Comparison of ENCODE assay signal across 10 mouse cellular contexts in the genomic region with DNA sequence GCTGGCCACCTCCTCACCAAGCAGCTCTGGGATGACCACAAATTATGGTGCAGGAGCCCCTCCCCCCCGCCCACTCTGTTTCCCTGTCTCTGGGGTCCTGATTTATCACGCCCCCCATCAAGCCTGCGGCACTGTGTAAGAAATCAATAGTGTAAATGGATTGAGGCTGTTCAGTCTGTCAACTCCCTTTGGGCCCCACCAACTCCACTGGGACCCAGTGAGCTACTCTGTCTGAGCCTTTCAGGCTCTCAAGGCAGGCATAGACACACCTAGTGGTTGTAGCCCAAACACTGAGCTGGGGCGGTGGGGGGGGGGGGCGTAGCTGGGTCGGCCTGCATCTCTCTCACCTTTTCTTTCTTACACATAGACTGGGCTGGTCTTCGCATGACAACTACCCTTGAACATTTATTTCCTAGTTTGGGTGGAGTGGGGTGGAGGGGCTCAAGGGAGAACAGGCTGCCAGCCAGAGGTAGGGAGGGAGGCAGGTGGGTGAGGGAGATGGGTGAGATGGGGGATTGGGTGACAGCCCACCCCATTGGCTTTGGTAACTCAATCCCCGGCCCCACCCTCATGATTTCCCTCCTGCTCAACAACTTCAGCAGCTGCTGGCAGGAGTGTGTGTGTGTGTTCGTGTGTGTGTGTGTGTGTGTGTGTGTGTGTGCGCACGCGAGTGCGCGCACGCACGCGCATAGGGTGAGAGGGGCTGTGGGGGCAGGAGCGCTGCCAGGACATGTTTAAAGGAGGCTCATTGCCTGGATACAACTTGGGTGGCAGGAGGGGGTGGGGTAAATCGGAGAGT. TPM values are rescaled to one million over a fixed set of nuclear protein-coding genes. Genes with fewer than 3 reads are reported as not detected.
DNase-seq lines count a peak whose midpoint lies in the region; ATAC-seq lines count a peak whose summit lies in the region.
"Had no signal": no experiment of that assay in that cellular context is flagged by ENCODE, and none has a peak within 500 bp of the region (broad histone marks: within the 10 kb centered on the region; RNA-seq: fewer than 3 reads in every experiment).

No protein-coding gene starts in this region.

- peak; percentile 19 to 40 for DNase-seq in heart, adult 18-20 months
- no peak for DNase-seq in heart, adult 8-10 months (ENCODE audit: low spot score)
- DNase-seq in CD4-positive helper T cell, adult 2 months (ENCODE audit: low read depth, low spot score), result peak; percentile 42
- DNase-seq in left cerebral cortex, adult 18-20 months (ENCODE audit: low spot score in 2 of 2), result no peak
- no peak for DNase-seq in left cerebral cortex, postnatal 4 days
- DNase-seq in layer of hippocampus, adult 9-10 months (ENCODE audit: low spot score), result no peak

- ATAC-seq in embryonic facial prominence, embryonic 13.5 days (ENCODE audit: insufficient number of reproducible peaks, insufficient read depth, low FRiP score, low TSS enrichment, low read depth), result peak; percentile 4; the same call in 1 of the 2 replicates
- ATAC-seq in limb, embryonic 13.5 days (ENCODE audit: low FRiP score, low read depth), result peak; percentile 6; the same call in 1 of the 2 replicates

- H3K27me3 ChIP-seq in embryonic facial prominence, embryonic 13.5 days, result no peaks in the 10 kb centered on the region
- no peaks in the 10 kb centered on the region for H3K27me3 ChIP-seq in limb, embryonic 13.5 days

- 0 out of 2 replicates have a peak, but pooled peaks cover 5% of the 10 kb centered on the region for H3K36me3 ChIP-seq in embryonic facial prominence, embryonic 13.5 days
- peaks cover 9% of the 10 kb centered on the region for H3K36me3 ChIP-seq in limb, embryonic 13.5 days

- H3K9me3 ChIP-seq in embryonic facial prominence, embryonic 13.5 days, result no peaks in the 10 kb centered on the region
- H3K9me3 ChIP-seq in limb, embryonic 13.5 days, result no peaks in the 10 kb centered on the region

- H3K9ac ChIP-seq in embryonic facial prominence, embryonic 13.5 days, result peak overlapping the region; percentile 55; the same call in 1 of the 2 replicates
- peak overlapping the region; percentile 55 for H3K9ac ChIP-seq in limb, embryonic 13.5 days

- intact Hi-C loops in left cerebral cortex, postnatal 4 days (cut with DNase I), result no loop called here

- peaks cover 95% of the 10 kb centered on the region for H3K4me1 ChIP-seq in embryonic facial prominence, embryonic 13.5 days
- peaks cover 93% of the 10 kb centered on the region for H3K4me1 ChIP-seq in limb, embryonic 13.5 days

- peak overlapping the region; percentile 10 for H3K4me3 ChIP-seq in embryonic facial prominence, embryonic 13.5 days
- peak overlapping the region; percentile 17; the same call in 1 of the 2 replicates for H3K4me3 ChIP-seq in limb, embryonic 13.5 days

- H3K4me2 ChIP-seq in embryonic facial prominence, embryonic 13.5 days, result peak overlapping the region; percentile 90
- peak overlapping the region; percentile 94 for H3K4me2 ChIP-seq in limb, embryonic 13.5 days (replicated peaks)

- 7% methylated on average over 19 of the region's 19 CpGs for WGBS in embryonic facial prominence, embryonic 13.5 days
- 4% methylated on average over 19 of the region's 19 CpGs for WGBS in limb, embryonic 13.5 days

- H3K27ac ChIP-seq in embryonic facial prominence, embryonic 13.5 days, result peak overlapping the region; percentile 91
- H3K27ac ChIP-seq in limb, embryonic 13.5 days, result peak overlapping the region; percentile 91

RNA-seq across cellular contexts. Expression of a gene that starts 4.9 kb away (rescaled TPM):
- total RNA-seq in heart, adult 18-20 months (2021), result 10 to 100 TPM in 1 of 2 experiments, 1 to 10 TPM in 1; 8.7 to 10.1 TPM
- 10 to 100 TPM; 10.8 to 13.5 (median 11.9) TPM for total RNA-seq in heart, adult 8-10 months (2022)
- polyA plus RNA-seq in embryonic facial prominence, embryonic 13.5 days (2015; fragmentation: Nextera tagmentation; extraction: Ambion mirVana), result 39.4 and 44.7 TPM in 2 replicates
- 46.5 and 49.8 TPM in 2 replicates for polyA plus RNA-seq in limb, embryonic 13.5 days (2015; fragmentation: Nextera tagmentation; extraction: Ambion mirVana)
- total RNA-seq in left cerebral cortex, adult 18-20 months (2021), result 10 to 100 TPM; 14.4 to 14.9 TPM
- 10 to 100 TPM; 20.3 to 21.5 TPM for total RNA-seq in left cerebral cortex, postnatal 4 days (2021)

RNA-seq across cellular contexts. Expression of a gene that starts 24.9 kb away (rescaled TPM):
- total RNA-seq in heart, adult 18-20 months (2021), result under 1 TPM; 0.40 to 0.41 TPM
- total RNA-seq in heart, adult 8-10 months (2022), result under 1 TPM; 0.16 to 0.49 (median 0.25) TPM
- 26.9 and 31.5 TPM in 2 replicates for polyA plus RNA-seq in embryonic facial prominence, embryonic 13.5 days (2015; fragmentation: Nextera tagmentation; extraction: Ambion mirVana)
- polyA plus RNA-seq in limb, embryonic 13.5 days (2015; fragmentation: Nextera tagmentation; extraction: Ambion mirVana), result 31.4 and 32.3 TPM in 2 replicates
- total RNA-seq in left cerebral cortex, adult 18-20 months (2021), result under 1 TPM; 0.33 to 0.45 TPM
- total RNA-seq in left cerebral cortex, postnatal 4 days (2021), result 1 to 10 TPM; 1.4 to 1.8 TPM

RNA-seq across cellular contexts. Expression of a gene that starts 50.3 kb away (rescaled TPM):
- under 1 TPM; 0.36 to 0.45 TPM for total RNA-seq in heart, adult 18-20 months (2021)
- total RNA-seq in heart, adult 8-10 months (2022), result under 1 TPM in 1 of 4 experiments, not detected in 3; 0.44 TPM
- 0.34 and 0.44 TPM in 2 replicates for polyA plus RNA-seq in embryonic facial prominence, embryonic 13.5 days (2015; fragmentation: Nextera tagmentation; extraction: Ambion mirVana)
- polyA plus RNA-seq in limb, embryonic 13.5 days (2015; fragmentation: Nextera tagmentation; extraction: Ambion mirVana), result 0.41 and 0.78 TPM in 2 replicates
- total RNA-seq in left cerebral cortex, adult 18-20 months (2021), result 1 to 10 TPM; 1.8 to 2.0 TPM
- 1 to 10 TPM; 2.2 to 3.4 TPM for total RNA-seq in left cerebral cortex, postnatal 4 days (2021)
- total RNA-seq: adrenal gland, postnatal 36 days; hematopoietic stem cell, adult 5-6 weeks had no signal

Comparison
In these comparisons a context has a peak if more than half of its experiments do, and no peak if none do; other contexts are left out.
1. DNase-seq: peak in heart, adult 18-20 months (2 of 2) and CD4-positive helper T cell, adult 2 months (single experiment); none in heart, adult 8-10 months (single experiment), left cerebral cortex, adult 18-20 months (0 of 2), left cerebral cortex, postnatal 4 days (single experiment) and layer of hippocampus, adult 9-10 months (single experiment).